ENCODE assay signal across 16 mouse cellular contexts in genomic region chr3:80796764-80797163, GRCm38 (mm10). TPM values are rescaled to one million over a fixed set of nuclear protein-coding genes. Genes with fewer than 3 reads are reported as not detected.
"Had no signal": no experiment of that assay in that cellular context is flagged by ENCODE, and none has a peak within 500 bp of the region (broad histone marks: within the 10 kb centered on the region; RNA-seq: fewer than 3 reads in every experiment).

No protein-coding gene starts in this region.

- H3K9me3 ChIP-seq: kidney, embryonic 15.5 days; limb, embryonic 15.5 days; liver, embryonic 13.5 days; lung, embryonic 15.5 days; midbrain, embryonic 12.5 days; neural tube, embryonic 13.5 days; stomach, embryonic 15.5 days had no signal

- H3K9ac ChIP-seq: kidney, embryonic 15.5 days; limb, embryonic 15.5 days; liver, embryonic 13.5 days; liver, postnatal 0 days; lung, embryonic 15.5 days; midbrain, embryonic 12.5 days; neural tube, embryonic 13.5 days; stomach, embryonic 15.5 days had no signal

- ATAC-seq: liver, postnatal 0 days had no signal

- H3K4me1 ChIP-seq: liver, embryonic 13.5 days had no signal

- H3K27me3 ChIP-seq: midbrain, embryonic 12.5 days; neural tube, embryonic 13.5 days had no signal

- H3K4me3 ChIP-seq: kidney, embryonic 15.5 days; limb, embryonic 15.5 days; liver, embryonic 13.5 days; lung, embryonic 15.5 days; megakaryocyte, embryonic 14.5 days; midbrain, embryonic 12.5 days; neural tube, embryonic 13.5 days; stomach, embryonic 15.5 days had no signal

- H3K4me2 ChIP-seq: kidney, embryonic 15.5 days; limb, embryonic 15.5 days; liver, embryonic 13.5 days; lung, embryonic 15.5 days; midbrain, embryonic 12.5 days; stomach, embryonic 15.5 days had no signal

- DNase-seq: kidney, adult 2 months; kidney, postnatal 25 days; liver, embryonic 13.5 days; liver, postnatal 0 days; lung, postnatal 14 days; right cerebral cortex, postnatal 14 days; thymus, adult 2 months; thymus, postnatal 25 days had no signal

- H3K27ac ChIP-seq: kidney, embryonic 15.5 days; limb, embryonic 15.5 days; liver, embryonic 13.5 days; lung, embryonic 15.5 days; macrophage; midbrain, embryonic 12.5 days; neural tube, embryonic 13.5 days; stomach, embryonic 15.5 days had no signal

- H3K36me3 ChIP-seq: kidney, embryonic 15.5 days; limb, embryonic 15.5 days; liver, embryonic 13.5 days; lung, embryonic 15.5 days; midbrain, embryonic 12.5 days; neural tube, embryonic 13.5 days; stomach, embryonic 15.5 days had no signal

RNA-seq across cellular contexts. Expression of gene Gria2, which starts 5.9 kb away (rescaled TPM):
- polyA plus RNA-seq: liver, postnatal 0 days; macrophage had no signal
